Mouse (Mus musculus) limb, embryonic 12.5 days (tissue): ENCODE results near the gene Flnb. TPM values are rescaled to one million over a fixed set of nuclear protein-coding genes. Genes with fewer than 3 reads are reported as not detected.
A peak's percentile ranks its signal among the peaks of the same experiment; 100 is the strongest.

Experiments
- ATAC-seq: fragments of 200-750 bp; cut with Nextera tagmentation; 2 replicates; pipeline ENCODE4 v1.8.0; 2017; ENCODE audit warnings: low read depth, moderate TSS enrichment; ENCODE audit not compliant: insufficient number of reproducible peaks, insufficient read depth, low FRiP score, low TSS enrichment
- H3K27ac ChIP-seq: fragments of 300-500 bp; sonication (generic); 2 replicates; pipeline ENCODE4 v1.5.1; 2016; ENCODE audit warnings: mild to moderate bottlenecking, moderate library complexity
- H3K27me3 ChIP-seq: fragments of 300-500 bp; sonication (generic); 2 replicates; pipeline ENCODE4 v1.6.1; 2016; ENCODE audit warnings: mild to moderate bottlenecking, moderate library complexity
- H3K36me3 ChIP-seq: fragments of 300-500 bp; sonication (generic); 2 replicates; pipeline ENCODE4 v1.6.1; 2016; ENCODE audit warnings: mild to moderate bottlenecking, moderate library complexity
- H3K4me1 ChIP-seq: fragments of 300-500 bp; sonication (generic); replicated peaks from 2 replicates; pipeline ENCODE4 v1.6.1; 2016
- H3K4me2 ChIP-seq: fragments of 300-500 bp; sonication (generic); 2 replicates; pipeline ENCODE4 v1.6.1; 2016; ENCODE audit warnings: mild to moderate bottlenecking, moderate library complexity
- H3K4me3 ChIP-seq: fragments of 300-500 bp; sonication (generic); replicated peaks from 2 replicates; pipeline ENCODE4 v1.5.1; 2016; ENCODE audit warnings: mild to moderate bottlenecking
- H3K9ac ChIP-seq: fragments of 300-500 bp; sonication (generic); replicated peaks from 2 replicates; pipeline ENCODE4 v1.6.1; 2016; ENCODE audit warnings: mild to moderate bottlenecking, moderate library complexity
- H3K9me3 ChIP-seq: fragments of 300-500 bp; sonication (generic); 2 replicates; pipeline ENCODE4 v1.6.1; 2016; ENCODE audit warnings: mild to moderate bottlenecking, moderate library complexity
- WGBS: fragments of 180-500 bp; shearing (Covaris S2); methylation state at CpG from one replicate; pipeline ENCODE4 v1.1.7; 2016; 5-methylcytosine and 5-hydroxymethylcytosine counted together
- polyA plus RNA-seq: library from polyadenylated mRNA; unstranded; fragments of >200 nt; fragmentation: Nextera tagmentation; extraction: Ambion mirVana; gene quantifications from 2 replicates; pipeline ENCODE4 v1.2.1, GENCODE M21; 2016

Flnb gene
- polyA plus RNA-seq, 1 experiment from 2014 or later, result 56.7 TPM

DNA sequence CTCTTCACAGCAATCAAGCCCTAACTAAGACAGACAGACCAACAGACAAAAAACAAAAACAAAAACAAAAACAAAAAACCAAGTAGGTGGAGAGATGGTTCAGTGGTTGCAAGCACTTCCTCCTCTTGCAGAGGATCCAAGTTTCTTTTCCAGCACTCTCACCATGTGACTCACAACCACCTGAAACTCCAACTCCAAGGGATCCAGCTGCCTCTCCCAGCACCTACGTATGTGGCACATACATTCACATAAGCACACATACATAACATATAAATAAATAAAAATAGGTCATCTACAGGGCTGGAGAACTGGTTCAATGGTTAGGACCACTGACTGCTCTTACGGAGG lies 13.2 kb upstream of the Flnb start:
- Histone ChIP-seq H3K4me1 (no peaks in the 10 kb centered on the region; the same call in 1 of the 2 replicates), H3K36me3 (no peaks in the 10 kb centered on the region), H3K9me3 (no peaks in the 10 kb centered on the region), H3K4me2 (no peak overlapping the region), H3K27ac (no peak overlapping the region), H3K27me3 (no peaks in the 10 kb centered on the region), H3K9ac (no peak overlapping the region), H3K4me3 (no peak overlapping the region)
- 94% methylated on average over 2 of the region's 2 CpGs for WGBS
- no peak for ATAC-seq

- peaks cover 3% of the 10 kb centered on the region; the same call in 1 of the 2 replicates for H3K9me3 ChIP-seq
- H3K36me3 ChIP-seq, result no peaks in the 10 kb centered on the region
- H3K4me1 ChIP-seq, result no peaks in the 10 kb centered on the region; the same call in 1 of the 2 replicates
- 69% methylated on average over 4 of the region's 4 CpGs for WGBS
- ATAC-seq, result no peak
- no peaks in the 10 kb centered on the region for H3K27me3 ChIP-seq
- no peak overlapping the region for H3K9ac ChIP-seq
- no peak overlapping the region for H3K27ac ChIP-seq
- H3K4me3 ChIP-seq, result no peak overlapping the region
- no peak overlapping the region for H3K4me2 ChIP-seq
Observed at GRCm38 (mm10) chr14:7807711-7808110, 10.0 kb upstream of the Flnb start.

DNA sequence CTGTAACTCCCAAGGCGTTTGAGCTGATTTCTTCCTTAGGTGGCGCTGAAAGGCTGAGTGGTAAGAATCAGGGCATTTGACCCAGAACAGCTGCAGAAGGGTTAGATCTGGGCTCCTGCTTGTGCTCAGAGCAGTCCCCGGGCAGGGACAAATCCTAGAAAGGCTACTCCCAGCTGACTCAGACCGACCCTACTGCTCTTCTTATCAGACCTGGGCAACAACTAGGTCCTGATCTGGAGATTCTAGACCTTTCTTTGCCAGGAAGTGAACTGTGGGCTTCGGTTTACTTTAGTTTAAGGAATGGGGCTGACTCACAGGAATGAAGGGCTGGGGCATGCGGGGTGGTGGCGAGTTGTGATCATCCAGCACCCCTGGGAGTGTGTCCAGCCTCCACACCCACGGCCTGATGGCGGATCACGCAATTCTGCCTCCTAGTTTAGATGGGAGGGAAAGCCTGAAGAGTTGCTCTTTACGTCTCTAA lies 9.2 kb upstream of the Flnb start:
- no peak for ATAC-seq
- H3K27me3 ChIP-seq, result no peaks in the 10 kb centered on the region
- H3K9me3 ChIP-seq, result peaks cover 3% of the 10 kb centered on the region; the same call in 1 of the 2 replicates
- 72% methylated on average over 11 of the region's 11 CpGs for WGBS
- no peak overlapping the region for H3K4me3 ChIP-seq
- no peak overlapping the region for H3K9ac ChIP-seq
- no peaks in the 10 kb centered on the region; the same call in 1 of the 2 replicates for H3K4me1 ChIP-seq
- H3K4me2 ChIP-seq, result no peak overlapping the region
- no peaks in the 10 kb centered on the region for H3K36me3 ChIP-seq
- H3K27ac ChIP-seq, result no peak overlapping the region

DNA sequence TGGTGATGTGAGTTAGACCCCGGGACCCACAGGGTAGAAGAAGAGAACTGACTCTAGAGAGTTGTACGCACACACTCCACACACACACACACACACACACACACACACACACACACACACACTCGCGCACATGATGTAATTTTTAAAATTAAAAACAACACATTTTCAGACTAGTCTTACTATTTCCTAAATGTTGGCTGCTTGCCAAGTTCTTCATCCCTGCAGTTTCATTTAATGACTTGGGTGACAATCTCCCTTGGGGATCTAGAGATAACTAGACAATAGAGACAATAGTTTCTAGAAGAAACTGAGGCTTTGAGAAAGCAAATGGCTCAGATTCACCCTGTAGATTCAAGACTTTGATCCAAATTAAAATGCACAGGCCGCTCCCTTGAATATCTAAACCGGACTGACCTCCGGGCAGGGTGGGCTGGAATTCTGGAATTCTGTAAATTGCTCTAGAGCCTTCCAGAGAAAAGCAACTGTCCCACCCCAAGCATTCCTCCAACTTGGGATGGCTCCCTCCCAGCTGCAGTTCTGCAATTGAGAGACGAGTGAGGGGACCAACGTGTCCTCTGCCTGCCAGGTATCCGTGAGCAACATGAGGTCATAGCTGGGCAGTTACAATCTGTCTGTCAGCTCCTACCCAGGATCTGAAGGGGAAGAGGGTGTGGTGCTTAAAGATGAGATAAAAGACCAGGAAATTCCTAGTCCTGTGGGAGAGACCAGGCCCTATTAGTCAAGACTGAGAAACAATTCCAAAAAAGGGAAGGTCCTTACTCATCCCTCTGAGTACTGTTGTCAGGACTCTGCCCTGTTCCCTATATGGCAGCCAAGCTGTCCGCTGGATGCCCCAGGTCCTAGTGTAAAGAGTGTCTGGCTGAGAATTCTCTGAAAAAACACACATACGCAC lies 8.5 kb upstream of the Flnb start:
- H3K9ac ChIP-seq, result no peak overlapping the region
- 87% methylated on average over 12 of the region's 12 CpGs for WGBS

DNA sequence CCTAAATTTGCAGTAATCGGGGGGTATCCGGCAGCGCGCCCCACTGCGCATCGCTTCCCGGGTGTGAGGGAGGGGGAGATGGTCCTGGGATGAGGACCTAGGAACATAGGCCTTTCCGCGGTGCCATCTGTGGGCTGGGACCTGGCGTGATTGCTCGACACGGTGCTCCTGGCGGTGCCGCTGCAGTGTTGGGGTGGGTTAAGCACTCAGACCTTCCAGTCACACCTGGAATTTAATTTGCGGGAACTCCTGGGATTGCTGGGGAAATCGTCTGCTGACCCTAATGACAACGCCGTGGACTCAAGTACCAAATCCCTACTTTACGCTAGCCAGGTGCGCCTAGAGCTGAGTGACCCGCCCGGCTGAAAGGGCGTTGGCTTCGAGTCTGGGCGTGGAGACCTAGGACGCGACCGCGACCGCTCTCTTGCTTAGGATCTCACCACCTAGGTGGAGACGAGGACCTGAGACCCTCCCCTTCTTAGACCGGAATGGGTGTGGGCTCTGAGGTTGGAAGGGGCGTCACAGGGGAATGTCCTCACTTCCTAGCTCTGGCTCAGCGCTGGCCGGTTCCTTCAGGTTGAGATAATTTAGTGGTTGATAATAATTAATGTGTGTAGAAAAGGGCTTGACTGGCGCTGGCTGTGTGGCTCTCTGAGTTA lies 835 bp downstream of the Flnb start:
- Histone ChIP-seq H3K4me3 (peak overlapping the region; percentile 84), H3K4me2 (peak overlapping the region; percentile 93), H3K36me3 (no peaks in the 10 kb centered on the region), H3K27me3 (no peaks in the 10 kb centered on the region), H3K27ac (peak overlapping the region; percentile 82), H3K9me3 (no peaks in the 10 kb centered on the region), H3K4me1 (peaks cover 43% of the 10 kb centered on the region), H3K9ac (peak overlapping the region; percentile 88)
- ATAC-seq, result peak; percentile 37
- 1% methylated on average over 36 of the region's 36 CpGs for WGBS

More for the DNA sequence above, 8.5 kb upstream of the Flnb start:
- Histone ChIP-seq H3K27ac (no peak overlapping the region), H3K4me3 (no peak overlapping the region), H3K4me2 (no peak overlapping the region), H3K9me3 (peaks cover 3% of the 10 kb centered on the region; the same call in 1 of the 2 replicates), H3K4me1 (no peaks in the 10 kb centered on the region; the same call in 1 of the 2 replicates), H3K27me3 (no peaks in the 10 kb centered on the region), H3K36me3 (no peaks in the 10 kb centered on the region)
- no peak for ATAC-seq

- Histone ChIP-seq H3K4me1 (peaks cover 49% of the 10 kb centered on the region), H3K9ac (peak overlapping the region; percentile 88), H3K27ac (peak overlapping the region; percentile 82; the same call in 1 of the 2 replicates), H3K36me3 (no peaks in the 10 kb centered on the region), H3K4me2 (peak overlapping the region; percentile 93), H3K9me3 (no peaks in the 10 kb centered on the region), H3K4me3 (peak overlapping the region; percentile 84), H3K27me3 (no peaks in the 10 kb centered on the region)
- 68% methylated on average over 5 of the region's 5 CpGs for WGBS
- ATAC-seq, result no peak
Observed at GRCm38 (mm10) chr14:7819446-7819845, 1.7 kb downstream of the Flnb start.

- Histone ChIP-seq H3K4me3 (peak overlapping the region; percentile 84), H3K27me3 (no peaks in the 10 kb centered on the region), H3K4me2 (peak overlapping the region; percentile 93), H3K4me1 (peaks cover 68% of the 10 kb centered on the region), H3K9me3 (no peaks in the 10 kb centered on the region), H3K36me3 (no peaks in the 10 kb centered on the region), H3K9ac (peak overlapping the region; percentile 13; the same call in 1 of the 2 replicates), H3K27ac (peak overlapping the region; percentile 8)
- ATAC-seq, result no peak
- 63% methylated on average over 8 of the region's 8 CpGs for WGBS
Observed at GRCm38 (mm10) chr14:7821341-7821740, 3.6 kb downstream of the Flnb start.

- Histone ChIP-seq H3K4me1 (peaks cover 80% of the 10 kb centered on the region), H3K9ac (peak overlapping the region; percentile 28; the same call in 1 of the 2 replicates), H3K9me3 (no peaks in the 10 kb centered on the region), H3K4me3 (peak overlapping the region; percentile 25), H3K4me2 (peak overlapping the region; percentile 93), H3K27ac (peak overlapping the region; percentile 90), H3K27me3 (no peaks in the 10 kb centered on the region), H3K36me3 (no peaks in the 10 kb centered on the region)
- peak; percentile 40 for ATAC-seq
- WGBS, result 11% methylated on average over 7 of the region's 7 CpGs
Observed at GRCm38 (mm10) chr14:7822693-7823092, 4.9 kb downstream of the Flnb start.

- Histone ChIP-seq H3K27me3 (no peaks in the 10 kb centered on the region), H3K36me3 (peaks cover 3% of the 10 kb centered on the region; the same call in 1 of the 2 replicates), H3K4me1 (peaks cover 86% of the 10 kb centered on the region), H3K4me3 (no peak overlapping the region), H3K9me3 (no peaks in the 10 kb centered on the region), H3K4me2 (peak overlapping the region; percentile 28; the same call in 1 of the 2 replicates), H3K9ac (no peak overlapping the region), H3K27ac (peak overlapping the region; percentile 94)
- no peak for ATAC-seq
- WGBS, result 71% methylated on average over 8 of the region's 8 CpGs
Observed at GRCm38 (mm10) chr14:7824651-7825268, 7.0 kb downstream of the Flnb start.

DNA sequence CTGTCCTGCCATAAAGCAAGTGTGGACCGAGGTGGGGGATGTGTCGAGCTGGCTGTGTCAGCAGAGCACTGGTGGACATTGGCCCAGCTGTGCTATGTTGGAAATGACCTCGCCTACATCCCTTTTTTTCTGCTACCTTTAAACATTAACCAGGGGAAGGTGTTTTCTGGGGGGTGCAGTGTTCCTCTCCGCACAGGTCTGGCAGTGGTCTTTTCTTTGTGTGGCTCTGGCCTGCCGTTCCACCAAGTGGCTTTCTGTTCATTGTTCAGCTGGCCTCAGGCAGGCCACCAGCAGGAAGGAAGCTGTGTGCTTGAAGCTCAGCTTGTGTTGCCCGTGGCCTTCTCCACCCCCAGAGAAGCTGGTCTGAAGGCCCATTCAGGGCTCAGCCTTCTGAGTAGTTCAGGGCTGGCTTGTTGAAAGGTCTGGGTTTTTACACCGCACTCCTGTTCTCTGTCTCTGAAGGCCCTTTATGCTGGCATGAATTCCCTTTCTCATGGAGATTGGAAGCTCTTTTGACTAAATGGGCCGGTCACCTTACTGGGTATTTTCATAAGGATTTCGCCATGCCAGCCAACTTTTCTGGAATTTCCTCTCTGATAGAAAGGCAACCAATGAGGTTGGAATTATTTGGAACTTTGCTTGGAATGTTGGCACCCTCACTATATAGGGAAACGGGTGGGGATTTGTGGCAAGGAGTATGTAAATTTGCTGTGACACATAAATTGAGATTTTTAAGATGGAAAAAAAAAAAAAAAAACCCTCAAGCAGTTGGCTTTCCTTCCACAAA lies 8.6 kb downstream of the Flnb start:
- Histone ChIP-seq H3K27ac (peak overlapping the region; percentile 94), H3K9ac (peak overlapping the region; percentile 31; the same call in 1 of the 2 replicates), H3K4me1 (peaks cover 76% of the 10 kb centered on the region), H3K9me3 (no peaks in the 10 kb centered on the region), H3K36me3 (peaks cover 3% of the 10 kb centered on the region; the same call in 1 of the 2 replicates), H3K4me3 (no peak overlapping the region), H3K4me2 (peak overlapping the region; percentile 28), H3K27me3 (no peaks in the 10 kb centered on the region)
- ATAC-seq, result peak; percentile 44
- 41% methylated on average over 10 of the region's 10 CpGs for WGBS
